Mouse (Mus musculus): ENCODE data around the gene Strap.

The Strap gene

GRCm38 (mm10) chr6:137722220-137722931 lies 12.5 kb upstream of the Strap start:
- DNase-seq (ENCODE audit: low read depth, low spot score), result no peak

GRCm38 (mm10) chr6:137723898-137724297 lies 11.0 kb upstream of the Strap start:
- peak; percentile 43 for DNase-seq (ENCODE audit: low read depth, low spot score)

- no peak for DNase-seq (ENCODE audit: low read depth, low spot score)
Measured at GRCm38 (mm10) chr6:137734460-137734845, 425 bp upstream of the Strap start.

GRCm38 (mm10) chr6:137735671-137736238 lies 877 bp downstream of the Strap start:
- DNase-seq (ENCODE audit: low read depth, low spot score), result peak; percentile 20

GRCm38 (mm10) chr6:137740972-137741371 lies 6.1 kb downstream of the Strap start:
- no peak for DNase-seq (ENCODE audit: low read depth, low spot score)

- DNase-seq (ENCODE audit: low read depth, low spot score), result no peak
Measured at GRCm38 (mm10) chr6:137744700-137745099, 9.8 kb downstream of the Strap start.

- DNase-seq (ENCODE audit: low read depth, low spot score), result peak; percentile 39
Measured at GRCm38 (mm10) chr6:137747174-137747928, 12.5 kb downstream of the Strap start.

GRCm38 (mm10) chr6:137751551-137752274 lies 16.8 kb downstream of the Strap start:
- no peak for DNase-seq (ENCODE audit: low read depth, low spot score)

- no peak for DNase-seq (ENCODE audit: low read depth, low spot score)
Measured at GRCm38 (mm10) chr6:137752275-137752655, 17.4 kb downstream of the Strap start.

- DNase-seq (ENCODE audit: low read depth, low spot score), result peak; percentile 94
Measured at GRCm38 (mm10) chr6:137754056-137754856, 19.4 kb downstream of the Strap start, which contains the start of gene Dera. Gene Dera, plus strand, starts transcription at chr6:137754546.

GRCm38 (mm10) chr6:137754857-137755232 lies 20.0 kb downstream of the Strap start:
- DNase-seq (ENCODE audit: low read depth, low spot score), result no peak

GRCm38 (mm10) chr6:137756310-137756709 lies 21.4 kb downstream of the Strap start:
- DNase-seq (ENCODE audit: low read depth, low spot score), result peak; percentile 61

GRCm38 (mm10) chr6:137757891-137758290 lies 23.0 kb downstream of the Strap start:
- DNase-seq (ENCODE audit: low read depth, low spot score), result no peak

- no peak for DNase-seq (ENCODE audit: low read depth, low spot score)
Measured at GRCm38 (mm10) chr6:137759681-137760080, 24.8 kb downstream of the Strap start.

GRCm38 (mm10) chr6:137760966-137761365 lies 26.1 kb downstream of the Strap start:
- no peak for DNase-seq (ENCODE audit: low read depth, low spot score)

- DNase-seq (ENCODE audit: low read depth, low spot score), result no peak
Measured at GRCm38 (mm10) chr6:137764572-137765210, 29.8 kb downstream of the Strap start.

- no peak for DNase-seq (ENCODE audit: low read depth, low spot score)
Measured at GRCm38 (mm10) chr6:137766177-137766576, 31.3 kb downstream of the Strap start.

- DNase-seq (ENCODE audit: low read depth, low spot score), result no peak
Measured at GRCm38 (mm10) chr6:137771621-137772250, 36.9 kb downstream of the Strap start.

GRCm38 (mm10) chr6:137772918-137773636 lies 38.2 kb downstream of the Strap start:
- DNase-seq (ENCODE audit: low read depth, low spot score), result no peak

GRCm38 (mm10) chr6:137773637-137774028 lies 38.8 kb downstream of the Strap start:
- no peak for DNase-seq (ENCODE audit: low read depth, low spot score)
